Mouse (Mus musculus) left cerebral cortex, postnatal 25 days (tissue): ENCODE measurements at regions not wholly inside any gene's neighbourhood (a gene's known extent, or its start where the extent isn't known, plus 50 kb on each side); places are given as distances from the start of the nearest gene placed in this dataset.
A peak's percentile ranks its signal among the peaks of the same experiment; 100 is the strongest.

Experiments
- DNase-seq, 2 experiments: peaks; one replicate each; pipeline ENCODE4 v3.0.0; 2022; ENCODE audit warnings: low spot score in 2 of 2, mixed read lengths in 1 of 2
- intact Hi-C: fragments of 180-260 bp; cut with DNase I; formaldehyde crosslinking; loops from one replicate; pipeline ENCODE4 v1.15.1; 2025

DNA sequence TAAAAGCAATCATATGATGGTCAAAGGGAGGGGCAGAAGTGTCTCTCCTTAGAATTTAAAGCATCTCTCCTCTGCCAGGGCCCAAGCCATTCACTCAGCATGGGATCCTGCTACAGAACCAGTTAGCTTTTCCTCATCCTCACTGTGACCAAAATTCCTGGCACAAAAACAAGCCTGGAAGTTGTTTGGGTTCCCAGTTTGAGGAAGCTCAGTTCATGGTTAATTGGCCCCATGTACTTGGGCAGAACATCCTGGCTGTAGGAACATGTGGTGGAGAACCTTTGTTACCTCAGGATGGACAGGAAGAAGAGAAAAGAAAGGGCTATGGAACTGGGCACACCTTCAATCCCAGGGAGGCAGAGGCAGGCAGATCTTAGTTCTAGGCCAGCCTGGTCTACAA lies 52.4 kb upstream of the Mfge8 start:
- DNase-seq = no peak
- intact Hi-C loops = no loop called here

DNA sequence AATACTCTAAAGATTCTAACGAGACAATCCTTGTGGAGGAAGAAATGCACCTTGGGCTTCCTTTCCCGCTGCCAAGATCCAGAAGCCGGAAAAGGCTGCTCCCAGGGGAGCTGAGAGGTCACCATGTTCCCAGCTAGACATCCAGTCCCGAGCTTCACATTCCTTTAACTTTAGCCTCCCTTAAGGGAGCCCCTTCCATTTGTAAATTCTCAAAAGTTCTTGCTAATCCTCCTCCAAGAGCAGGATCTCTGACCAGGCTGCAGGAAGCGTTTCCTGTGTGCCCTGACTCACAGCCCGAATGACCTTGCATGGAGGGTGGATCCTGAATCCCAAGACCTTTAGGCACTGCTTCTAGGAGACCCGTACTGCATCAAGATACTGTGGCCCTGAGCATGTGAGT lies 53.5 kb upstream of the Mfge8 start:
- no peak for DNase-seq
- intact Hi-C loops = no loop called here

DNA sequence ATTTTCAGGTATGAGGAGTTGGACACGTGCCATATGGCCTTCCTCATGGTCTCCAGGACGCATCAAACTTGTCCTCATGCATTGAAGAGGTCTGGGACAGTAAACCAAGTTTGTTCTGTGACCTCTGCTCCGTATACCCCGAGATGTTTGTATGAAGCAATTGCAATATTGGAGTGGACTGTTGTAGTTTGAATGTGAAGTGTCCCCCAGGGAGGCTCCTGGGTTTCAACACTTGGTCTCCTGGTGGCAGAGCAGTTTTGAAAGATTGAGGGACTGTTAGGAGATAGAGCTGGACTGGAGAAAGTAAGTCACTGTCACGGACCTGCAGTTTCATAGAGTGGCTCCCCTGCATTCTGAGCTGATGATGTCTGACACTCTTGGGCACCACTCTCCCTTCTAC lies 54.6 kb upstream of the Mfge8 start:
- intact Hi-C loops = no loop called here
- DNase-seq = no peak

DNA sequence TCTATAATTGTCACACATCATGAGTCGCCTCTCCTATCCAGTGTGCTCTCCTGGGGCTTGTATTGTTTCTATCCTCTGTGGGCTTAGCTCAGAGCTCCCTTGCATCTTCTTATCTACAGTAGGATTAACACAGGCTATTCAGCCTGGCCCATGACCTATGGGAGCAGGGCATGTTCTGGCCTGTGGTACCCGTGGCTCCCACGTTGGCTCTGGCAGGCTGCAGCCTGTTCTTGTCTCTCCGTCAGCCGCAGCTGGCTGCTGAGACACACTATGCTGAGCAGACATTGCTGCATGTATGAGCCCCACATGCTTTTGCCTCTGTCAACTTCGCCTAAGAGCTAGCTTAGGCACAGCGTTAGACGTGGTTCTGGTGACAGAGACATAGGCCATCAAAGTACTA lies 58.3 kb upstream of the Mfge8 start:
- no peak for DNase-seq
- intact Hi-C loops = no loop called here

DNA sequence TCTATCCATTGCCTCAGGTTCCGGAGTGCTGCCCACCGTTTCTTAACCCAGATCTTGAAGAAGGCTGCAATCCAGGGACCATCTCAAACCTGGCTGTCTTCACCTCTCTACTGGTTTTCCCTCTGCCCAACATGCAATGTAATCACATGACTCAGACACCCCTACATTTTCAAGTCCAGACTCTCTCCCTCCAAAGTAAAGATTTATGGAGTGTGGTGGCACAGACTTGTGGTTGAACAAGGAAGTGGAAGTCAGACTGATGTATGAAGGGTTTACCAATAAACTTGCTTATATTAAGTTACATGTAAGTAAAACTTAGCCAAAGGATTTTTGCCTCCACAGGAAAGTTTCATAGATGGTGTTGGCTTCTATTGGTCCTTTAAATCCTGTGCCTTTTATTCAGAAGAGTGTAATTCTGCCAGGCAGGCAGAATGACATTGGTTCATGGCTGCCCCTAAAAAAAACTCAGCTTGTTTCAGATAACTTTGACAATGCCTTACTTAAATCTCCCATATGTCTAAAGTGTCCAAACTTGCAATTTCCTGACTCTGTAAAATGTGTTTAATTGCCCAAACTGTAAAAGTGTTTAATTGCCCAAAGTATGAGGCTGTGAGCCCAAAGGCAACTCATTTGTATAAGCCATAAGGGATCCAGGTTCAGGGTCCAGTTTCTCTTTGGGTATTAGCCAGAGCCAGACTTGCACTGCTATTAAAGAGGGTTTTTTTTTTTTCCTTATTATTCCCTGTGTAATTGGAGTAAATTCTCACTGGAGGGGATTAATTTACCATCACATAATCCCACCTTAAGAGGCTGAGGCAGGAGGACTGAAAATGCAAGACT lies 61.7 kb upstream of the Mfge8 start:
- DNase-seq = no peak
- intact Hi-C loops = no loop called here

DNA sequence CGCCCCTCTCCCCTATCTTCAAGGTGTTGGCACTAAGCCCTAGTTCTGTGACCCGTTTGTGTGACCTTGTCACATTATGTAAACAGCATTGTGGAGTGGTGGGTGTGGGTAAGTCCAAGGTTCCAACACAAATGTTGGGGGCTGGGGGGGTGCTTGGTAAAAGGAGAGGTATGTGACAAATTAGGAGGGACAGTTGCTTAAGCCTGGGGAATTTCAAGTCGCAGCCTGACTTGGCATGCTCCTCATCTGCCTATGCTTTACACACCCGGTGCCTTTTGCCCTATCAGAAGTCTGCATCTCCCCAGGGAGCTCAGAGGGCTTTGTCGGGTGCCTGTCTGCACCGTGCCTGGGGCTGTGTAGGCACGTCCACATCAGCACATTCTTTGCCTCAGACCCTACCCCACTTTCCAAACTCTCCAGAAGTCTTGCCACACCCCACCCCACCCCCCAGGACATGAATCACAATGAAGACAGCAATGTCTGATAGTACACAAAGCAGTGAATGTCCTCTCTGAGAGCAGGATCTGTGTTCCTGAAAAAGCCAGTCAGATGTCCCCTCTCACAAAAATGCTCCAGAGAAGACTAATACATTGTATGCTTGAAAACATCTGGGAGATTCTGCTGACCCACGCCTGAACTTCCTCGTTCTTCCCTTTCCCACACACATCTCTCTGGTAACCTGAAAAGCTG lies 61.6 kb upstream of the Abhd2 start:
- DNase-seq = no peak
- intact Hi-C loops = no loop called here

DNA sequence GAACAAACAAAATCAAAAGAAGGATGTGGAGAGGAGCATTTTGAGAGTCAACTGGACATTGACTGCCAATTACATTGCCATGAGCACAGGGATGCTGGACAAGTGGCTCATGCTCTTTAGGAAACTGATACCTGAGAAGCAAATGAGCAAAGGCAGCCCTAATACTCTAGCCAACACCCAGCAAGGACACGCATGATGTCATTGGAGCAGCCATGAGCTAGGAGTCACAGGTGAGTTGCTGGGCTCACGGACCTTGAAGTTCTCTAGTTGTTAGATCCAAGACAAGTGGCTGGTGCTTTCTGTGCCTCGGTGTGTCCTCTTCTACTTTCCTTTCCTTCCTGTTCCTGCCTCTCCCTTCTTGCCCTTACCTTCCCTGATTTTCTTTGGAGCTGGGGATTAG lies 60.8 kb upstream of the Abhd2 start:
- intact Hi-C loops = no loop called here
- DNase-seq = no peak

DNA sequence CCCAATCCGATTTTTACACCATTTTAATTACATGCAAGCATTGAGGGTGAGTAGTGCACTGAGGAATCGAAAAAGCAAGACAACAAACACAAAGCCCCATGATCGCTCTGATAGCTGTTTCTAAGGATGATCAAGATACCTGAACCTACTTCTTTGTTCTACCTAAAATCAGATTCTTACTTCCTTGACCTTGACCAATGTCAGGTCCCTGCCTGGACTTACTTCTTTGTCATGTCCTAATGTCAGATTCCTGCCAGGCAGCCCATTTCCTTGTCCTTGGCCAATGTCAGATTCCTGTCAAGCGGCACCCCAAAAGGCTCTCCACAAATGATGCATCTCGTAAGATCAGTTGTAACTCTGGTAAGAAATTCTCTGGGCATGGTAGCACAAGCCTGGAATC lies 58.0 kb upstream of the Abhd2 start:
- intact Hi-C loops = no loop called here
- DNase-seq = no peak

DNA sequence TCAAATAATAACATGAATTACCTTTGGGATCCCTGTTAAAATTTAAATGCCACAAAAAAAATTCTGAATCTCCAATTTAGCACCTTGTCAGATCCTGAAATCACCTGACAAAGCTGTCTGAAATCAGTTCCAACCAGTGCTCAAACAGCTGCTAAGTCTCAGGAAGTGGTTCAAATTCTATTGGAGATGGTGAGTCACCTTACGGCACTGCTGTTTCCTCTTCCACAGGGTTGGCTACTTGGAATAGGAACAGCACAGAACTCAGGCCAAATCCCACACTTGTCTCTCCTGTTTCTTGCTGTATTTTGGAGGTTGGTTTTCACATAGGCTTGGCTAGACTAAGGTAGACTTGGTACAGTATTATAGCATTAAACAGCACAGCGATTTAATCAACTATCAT lies 55.8 kb upstream of the Abhd2 start:
- intact Hi-C loops = no loop called here
- peak in 1 of 2 experiments; percentile 75 for DNase-seq

DNA sequence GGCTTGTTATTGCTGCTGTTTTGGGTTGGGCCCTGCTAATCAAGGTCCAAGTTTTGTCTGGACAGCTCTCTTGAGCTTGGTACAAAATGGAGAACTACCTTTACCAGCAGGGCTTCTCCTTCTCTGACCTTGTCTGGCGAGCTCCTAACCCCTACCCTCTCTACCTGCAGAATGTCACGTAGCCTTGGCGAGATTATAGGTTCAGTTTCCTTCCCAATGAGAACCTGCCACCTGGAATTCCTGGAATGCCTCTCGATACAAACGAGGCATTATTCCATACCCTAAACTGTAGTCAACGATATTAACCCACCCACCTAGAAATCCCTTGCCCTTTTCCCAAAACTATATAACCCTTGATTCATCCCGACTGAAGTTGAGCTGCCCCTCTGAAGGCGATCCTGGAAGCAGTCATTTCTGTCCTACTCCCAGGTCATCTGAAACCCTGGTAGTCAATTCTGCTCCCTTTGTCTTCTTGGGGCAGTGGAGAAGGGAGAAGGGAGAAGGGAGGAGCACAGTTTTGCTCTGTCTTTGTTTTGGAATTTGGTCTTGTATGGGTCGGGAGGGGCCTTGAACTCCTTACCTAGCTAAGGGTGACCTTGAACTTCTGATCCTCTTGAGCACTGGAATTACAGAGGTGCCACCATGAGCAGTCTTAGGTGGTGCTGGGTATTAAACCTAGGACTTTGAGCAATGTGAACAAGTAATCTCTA lies 50.2 kb upstream of the Abhd2 start:
- no peak for DNase-seq
- intact Hi-C loops = no loop called here
